Mouse (Mus musculus) CD4-positive, CD25-positive, alpha-beta regulatory T cell, adult 4 months (primary cell): ENCODE data around the gene Mylpf. TPM values are rescaled to one million over a fixed set of nuclear protein-coding genes. Genes with fewer than 3 reads are reported as not detected.
"Not testable (repeated sequence)": the region's sequence is repeated elsewhere in the genome, so short reads cannot be mapped to it uniquely, and the experiment has no call there.

Source experiments
- ATAC-seq: one replicate; pipeline ENCODE4 v1.8.0; 2017
- polyA plus RNA-seq, 2 experiments: library from polyadenylated mRNA; unstranded; fragments of 100-300 nt; shearing (Covaris generic); gene quantifications; one replicate each; pipeline ENCODE4 v1.2.1; 2017

The Mylpf gene
- polyA plus RNA-seq, 2 experiments from 2014 or later, result 25.4 to 31.5 TPM

- peak; percentile 56 for ATAC-seq
These were observed 20.1 kb downstream of the Mylpf start for GRCm38 (mm10) chr7:127228615-127229303.

- ATAC-seq, result no peak
These were observed 22.7 kb downstream of the Mylpf start for GRCm38 (mm10) chr7:127231376-127231775.

GRCm38 (mm10) chr7:127231826-127232621 lies 23.3 kb downstream of the Mylpf start:
- ATAC-seq, result peak; percentile 15

- peak; percentile 81 for ATAC-seq
These were observed 24.1 kb downstream of the Mylpf start, which contains the start of the genes Zfp553 and Sept1 for GRCm38 (mm10) chr7:127232622-127233367. TSS of gene Zfp553 (plus strand) at chr7:127233061. TSS of gene Sept1 (minus strand) at chr7:127233130.

- peak; percentile 7 for ATAC-seq
These were observed 24.7 kb downstream of the Mylpf start for GRCm38 (mm10) chr7:127233368-127233749.

GRCm38 (mm10) chr7:127233765-127234164 lies 25.1 kb downstream of the Mylpf start:
- ATAC-seq, result no peak

- ATAC-seq, result no peak
These were observed 26.1 kb downstream of the Mylpf start for GRCm38 (mm10) chr7:127234777-127235176.

GRCm38 (mm10) chr7:127243361-127243867 lies 34.7 kb downstream of the Mylpf start:
- no peak for ATAC-seq

GRCm38 (mm10) chr7:127243870-127244657 lies 35.4 kb downstream of the Mylpf start, which contains the start of gene Zfp771:
TSS of gene Zfp771 (plus strand) at chr7:127244274.
- ATAC-seq, result peak; percentile 89

- ATAC-seq, result no peak
These were observed 36.2 kb downstream of the Mylpf start for GRCm38 (mm10) chr7:127244658-127245510.

GRCm38 (mm10) chr7:127250511-127250910 lies 41.8 kb downstream of the Mylpf start:
- ATAC-seq, result not testable (repeated sequence)

- ATAC-seq, result no peak
These were observed 43.7 kb downstream of the Mylpf start for GRCm38 (mm10) chr7:127252414-127252813.

GRCm38 (mm10) chr7:127253341-127253740 lies 44.7 kb downstream of the Mylpf start:
- no peak for ATAC-seq

- peak; percentile 92 for ATAC-seq
These were observed 45.4 kb downstream of the Mylpf start for GRCm38 (mm10) chr7:127253821-127254769.

GRCm38 (mm10) chr7:127255008-127255407 lies 46.3 kb downstream of the Mylpf start:
- no peak for ATAC-seq

- ATAC-seq, result no peak
These were observed 47.3 kb downstream of the Mylpf start for GRCm38 (mm10) chr7:127255965-127256364.

GRCm38 (mm10) chr7:127256518-127256917 lies 47.8 kb downstream of the Mylpf start:
- ATAC-seq, result no peak

- no peak for ATAC-seq
These were observed 50.7 kb downstream of the Mylpf start for GRCm38 (mm10) chr7:127259186-127259905.
